Mouse (Mus musculus) cortical plate, adult 2 months (tissue): ENCODE data around the gene Snai1.

ENCODE experiments used
- CTCF ChIP-seq: fragments of 200-500 bp; IDR thresholded peaks from 2 replicates; pipeline ENCODE4 v1.5.1; 2011; ENCODE audit warnings: mild to moderate bottlenecking, control low read depth, low read length; ENCODE audit not compliant: insufficient read depth; ENCODE audit errors: extremely low read depth
- POLR2A ChIP-seq: fragments of 200-500 bp; IDR thresholded peaks from 2 replicates; pipeline ENCODE4 v1.6.1; 2011; ENCODE audit warnings: mild to moderate bottlenecking, low read length, control low read depth; ENCODE audit not compliant: insufficient read depth; ENCODE audit errors: extremely low read depth

DNA sequence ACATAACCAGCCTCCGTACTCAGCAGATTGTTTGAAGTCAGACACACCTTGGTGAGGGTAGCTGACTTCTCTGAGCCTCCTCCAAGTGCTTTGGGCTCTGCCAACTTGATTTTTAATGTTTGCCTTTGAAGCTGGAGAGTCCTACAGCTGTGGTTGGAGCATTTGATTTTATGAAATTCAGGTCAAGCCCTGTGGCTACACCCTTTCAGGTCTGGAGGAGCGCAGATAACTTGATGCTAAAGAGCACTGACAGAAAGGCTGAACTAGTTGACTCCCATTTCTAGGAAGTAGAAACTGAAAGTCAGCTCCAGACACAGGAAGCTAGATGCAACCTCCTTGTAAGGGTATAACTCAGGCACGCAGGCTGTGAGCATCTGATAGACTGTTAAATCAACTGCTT lies 32.9 kb upstream of the Snai1 start:
- TF ChIP-seq CTCF (no peak), POLR2A (no peak)
